Mouse (Mus musculus): ENCODE data around the gene Gm37240. TPM values are rescaled to one million over a fixed set of nuclear protein-coding genes. Genes with fewer than 3 reads are reported as not detected.

Gene Gm37240
- polyA plus RNA-seq, 1 experiment from 2014 or later: 0.08 TPM

- Histone ChIP-seq H3K9me3 (no peaks in the 10 kb centered on the region), H3K4me2 (peak overlapping the region; percentile 27), H3K9ac (no peak overlapping the region), H3K36me3 (peaks cover 6% of the 10 kb centered on the region), H3K27me3 (no peaks in the 10 kb centered on the region), H3K4me1 (replicated peaks) (peaks cover 10% of the 10 kb centered on the region), H3K4me3 (0 out of 2 replicates have a peak overlapping the region, but pooled peaks have one; percentile 5), H3K27ac (no peak overlapping the region)
- ATAC-seq (ENCODE audit: low FRiP score): no peak
- WGBS: 61% methylated on average over 8 of the region's 8 CpGs
Measured at GRCm38 (mm10) chr3:84955011-84955775, 932.1 kb downstream of the Gm37240 start.

GRCm38 (mm10) chr3:84952585-84953187 lies 934.6 kb downstream of the Gm37240 start:
- Histone ChIP-seq H3K36me3 (no peaks in the 10 kb centered on the region), H3K27me3 (no peaks in the 10 kb centered on the region), H3K27ac (peak overlapping the region; percentile 93), H3K4me2 (peak overlapping the region; percentile 67), H3K4me1 (replicated peaks) (peaks cover 10% of the 10 kb centered on the region), H3K9me3 (no peaks in the 10 kb centered on the region), H3K9ac (peak overlapping the region; percentile 86), H3K4me3 (peak overlapping the region; percentile 58)
- WGBS: 48% methylated on average over 7 of the region's 7 CpGs
- peak; percentile 53 for ATAC-seq (ENCODE audit: low FRiP score)

- H3K27me3 ChIP-seq: no peaks in the 10 kb centered on the region
- WGBS: 2% methylated on average over 13 of the region's 13 CpGs
- peak overlapping the region; percentile 58 for H3K4me3 ChIP-seq
- no peaks in the 10 kb centered on the region for H3K36me3 ChIP-seq
- peak overlapping the region; percentile 93 for H3K27ac ChIP-seq
- no peaks in the 10 kb centered on the region for H3K9me3 ChIP-seq
- peak overlapping the region; percentile 86 for H3K9ac ChIP-seq
- peak; percentile 96 for ATAC-seq (ENCODE audit: low FRiP score)
- peaks cover 10% of the 10 kb centered on the region for H3K4me1 ChIP-seq (replicated peaks)
- peak overlapping the region; percentile 67 for H3K4me2 ChIP-seq
Measured at GRCm38 (mm10) chr3:84952135-84952534, 935.2 kb downstream of the Gm37240 start.

GRCm38 (mm10) chr3:84951698-84952097 lies 935.6 kb downstream of the Gm37240 start:
- Histone ChIP-seq H3K4me3 (peak overlapping the region; percentile 58), H3K4me1 (replicated peaks) (peaks cover 10% of the 10 kb centered on the region), H3K9ac (peak overlapping the region; percentile 86), H3K9me3 (no peaks in the 10 kb centered on the region), H3K36me3 (no peaks in the 10 kb centered on the region), H3K27ac (peak overlapping the region; percentile 93), H3K4me2 (peak overlapping the region; percentile 67), H3K27me3 (no peaks in the 10 kb centered on the region)
- WGBS: 28% methylated on average over 2 of the region's 2 CpGs
- peak; percentile 76 for ATAC-seq (ENCODE audit: low FRiP score)

DNA sequence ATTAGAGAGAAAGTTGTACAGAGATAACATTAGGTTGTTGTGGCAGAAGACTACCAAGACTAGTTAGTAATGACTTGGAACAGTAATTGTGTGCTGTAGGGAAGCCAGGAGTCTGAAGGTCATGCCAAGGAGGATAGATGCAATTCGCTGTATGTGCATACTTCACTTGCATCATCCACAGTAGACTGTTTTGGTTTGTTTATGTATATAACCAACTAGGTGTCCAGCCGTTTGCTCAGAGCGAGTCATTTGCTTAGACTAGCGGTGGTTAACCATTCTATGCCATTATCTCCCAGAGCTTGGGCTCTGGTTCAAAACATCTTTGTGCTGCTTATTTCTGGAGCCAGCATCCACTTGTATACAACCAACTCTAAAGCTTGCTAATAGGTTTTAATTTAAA lies 937.9 kb downstream of the Gm37240 start:
- no peaks in the 10 kb centered on the region for H3K27me3 ChIP-seq
- H3K9ac ChIP-seq: no peak overlapping the region
- 95% methylated on average over 4 of the region's 4 CpGs for WGBS
- H3K27ac ChIP-seq: no peak overlapping the region
- H3K4me1 ChIP-seq (replicated peaks): peaks cover 10% of the 10 kb centered on the region
- H3K4me3 ChIP-seq: no peak overlapping the region
- ATAC-seq (ENCODE audit: low FRiP score): no peak
- no peaks in the 10 kb centered on the region for H3K36me3 ChIP-seq
- no peaks in the 10 kb centered on the region for H3K9me3 ChIP-seq
- H3K4me2 ChIP-seq: no peak overlapping the region

GRCm38 (mm10) chr3:84946381-84946780 lies 940.9 kb downstream of the Gm37240 start:
- Histone ChIP-seq H3K27me3 (no peaks in the 10 kb centered on the region), H3K9ac (no peak overlapping the region), H3K36me3 (no peaks in the 10 kb centered on the region), H3K27ac (no peak overlapping the region), H3K4me2 (no peak overlapping the region), H3K9me3 (no peaks in the 10 kb centered on the region), H3K4me3 (no peak overlapping the region), H3K4me1 (replicated peaks) (no peaks in the 10 kb centered on the region)
- no peak for ATAC-seq (ENCODE audit: low FRiP score)
- WGBS: 95% methylated on average over 1 of the region's 1 CpGs

DNA sequence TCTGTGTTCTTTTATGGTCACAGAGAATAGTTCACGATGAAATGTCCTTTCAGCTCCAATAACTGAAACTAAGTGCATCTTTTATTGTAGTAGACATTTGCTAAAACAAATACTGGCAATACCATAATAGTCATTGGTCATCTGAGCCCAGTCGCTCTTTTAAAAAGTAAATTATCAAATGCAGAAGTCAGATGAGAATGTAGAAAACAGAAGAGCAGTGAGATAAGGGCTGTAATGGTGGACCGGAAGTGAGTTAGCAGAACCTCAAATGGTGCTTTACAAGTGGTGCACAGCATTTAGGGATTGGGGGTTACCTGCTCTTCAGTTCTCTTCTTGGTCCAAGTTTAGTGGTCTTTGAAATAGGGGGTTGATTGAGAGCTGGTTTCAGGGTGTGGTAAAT lies 942.4 kb downstream of the Gm37240 start:
- Histone ChIP-seq H3K27ac (no peak overlapping the region), H3K9me3 (no peaks in the 10 kb centered on the region), H3K4me1 (replicated peaks) (no peaks in the 10 kb centered on the region), H3K27me3 (no peaks in the 10 kb centered on the region), H3K9ac (no peak overlapping the region), H3K4me2 (no peak overlapping the region), H3K36me3 (no peaks in the 10 kb centered on the region), H3K4me3 (no peak overlapping the region)
- 96% methylated on average over 3 of the region's 3 CpGs for WGBS
- ATAC-seq (ENCODE audit: low FRiP score): no peak

GRCm38 (mm10) chr3:84937360-84938355 lies 949.7 kb downstream of the Gm37240 start:
- H3K27ac ChIP-seq: peak overlapping the region; percentile 84
- peak overlapping the region; percentile 43 for H3K9ac ChIP-seq
- H3K4me3 ChIP-seq: no peak overlapping the region
- peaks cover 11% of the 10 kb centered on the region for H3K4me1 ChIP-seq (replicated peaks)
- peak overlapping the region; percentile 8; the same call in 1 of the 2 replicates for H3K4me2 ChIP-seq
- no peaks in the 10 kb centered on the region for H3K9me3 ChIP-seq
- no peaks in the 10 kb centered on the region for H3K27me3 ChIP-seq
- no peaks in the 10 kb centered on the region for H3K36me3 ChIP-seq
- ATAC-seq (ENCODE audit: low FRiP score): peak; percentile 91
- 27% methylated on average over 12 of the region's 12 CpGs for WGBS

- H3K4me3 ChIP-seq: no peak overlapping the region
- H3K9ac ChIP-seq: no peak overlapping the region
- WGBS: 46% methylated on average over 5 of the region's 5 CpGs
- peaks cover 11% of the 10 kb centered on the region for H3K4me1 ChIP-seq (replicated peaks)
- H3K36me3 ChIP-seq: no peaks in the 10 kb centered on the region
- no peaks in the 10 kb centered on the region for H3K9me3 ChIP-seq
- no peak overlapping the region for H3K4me2 ChIP-seq
- H3K27me3 ChIP-seq: no peaks in the 10 kb centered on the region
- H3K27ac ChIP-seq: peak overlapping the region; percentile 52; the same call in 1 of the 2 replicates
- ATAC-seq (ENCODE audit: low FRiP score): no peak
Measured at GRCm38 (mm10) chr3:84936956-84937355, 950.4 kb downstream of the Gm37240 start.

GRCm38 (mm10) chr3:84936252-84936651 lies 951.1 kb downstream of the Gm37240 start:
- WGBS: 60% methylated on average over 2 of the region's 2 CpGs
- Histone ChIP-seq H3K27ac (no peak overlapping the region), H3K4me3 (no peak overlapping the region), H3K36me3 (no peaks in the 10 kb centered on the region), H3K4me1 (replicated peaks) (peaks cover 11% of the 10 kb centered on the region), H3K9me3 (no peaks in the 10 kb centered on the region), H3K4me2 (no peak overlapping the region), H3K9ac (no peak overlapping the region), H3K27me3 (no peaks in the 10 kb centered on the region)
- no peak for ATAC-seq (ENCODE audit: low FRiP score)

- no peak overlapping the region for H3K4me2 ChIP-seq
- no peak overlapping the region for H3K9ac ChIP-seq
- H3K4me3 ChIP-seq: no peak overlapping the region
- no peaks in the 10 kb centered on the region for H3K36me3 ChIP-seq
- H3K27me3 ChIP-seq: no peaks in the 10 kb centered on the region
- WGBS: 80% methylated on average over 1 of the region's 1 CpGs
- no peak overlapping the region for H3K27ac ChIP-seq
- H3K9me3 ChIP-seq: no peaks in the 10 kb centered on the region
- no peak for ATAC-seq (ENCODE audit: low FRiP score)
- H3K4me1 ChIP-seq (replicated peaks): peaks cover 11% of the 10 kb centered on the region
Measured at GRCm38 (mm10) chr3:84935729-84936128, 951.6 kb downstream of the Gm37240 start.

DNA sequence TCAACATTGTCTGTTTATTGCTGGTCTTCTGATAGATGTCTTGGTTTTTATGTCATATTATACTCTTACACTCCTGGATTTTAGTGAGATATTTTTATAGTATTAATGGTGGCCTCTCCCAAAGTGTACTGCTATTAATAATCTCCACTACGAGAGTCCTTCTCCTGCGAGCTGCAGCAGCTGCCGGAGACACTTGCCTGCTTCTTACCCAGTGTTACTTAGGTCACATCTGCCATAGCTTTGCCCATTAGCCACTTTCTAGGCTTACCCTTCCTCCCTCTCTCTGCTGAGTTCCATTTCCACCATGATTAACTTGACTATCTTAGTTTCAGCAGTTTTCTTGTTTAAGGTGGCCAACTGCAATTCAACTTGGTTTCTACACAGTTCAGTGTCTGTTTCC lies 956.6 kb downstream of the Gm37240 start:
- H3K27ac ChIP-seq: no peak overlapping the region
- ATAC-seq (ENCODE audit: low FRiP score): no peak
- H3K9me3 ChIP-seq: no peaks in the 10 kb centered on the region
- no peak overlapping the region for H3K4me3 ChIP-seq
- H3K4me2 ChIP-seq: no peak overlapping the region
- WGBS: 90% methylated on average over 3 of the region's 3 CpGs
- H3K27me3 ChIP-seq: no peaks in the 10 kb centered on the region
- H3K36me3 ChIP-seq: no peaks in the 10 kb centered on the region
- H3K9ac ChIP-seq: no peak overlapping the region
- H3K4me1 ChIP-seq (replicated peaks): no peaks in the 10 kb centered on the region
